ENCODE assay signal across 10 mouse cellular contexts in the genomic region with DNA sequence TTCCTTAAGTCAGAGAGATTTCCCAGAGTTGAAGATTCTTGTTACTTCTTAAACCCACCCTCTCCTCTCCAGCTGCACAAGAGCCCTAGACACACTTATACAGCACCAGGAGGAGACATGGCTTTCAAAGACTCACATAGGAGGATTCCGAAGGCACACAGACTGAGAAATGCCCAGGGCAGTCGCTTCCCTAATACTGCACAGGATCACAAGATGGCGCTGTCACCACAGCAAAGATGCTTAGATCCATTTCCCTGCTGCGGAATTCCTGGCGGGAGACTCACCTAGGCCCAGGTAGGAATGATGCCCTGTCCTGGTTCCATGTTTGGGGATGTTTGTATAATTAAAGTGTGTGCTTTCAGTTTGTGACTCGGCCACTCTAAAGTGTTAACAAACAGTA. TPM values are rescaled to one million over a fixed set of nuclear protein-coding genes. Genes with fewer than 3 reads are reported as not detected.
DNase-seq lines count a peak whose midpoint lies in the region; ATAC-seq and TF ChIP-seq lines count a peak whose summit lies in the region.
"Had no signal": no experiment of that assay in that cellular context is flagged by ENCODE, and none has a peak within 500 bp of the region (broad histone marks: within the 10 kb centered on the region; RNA-seq: fewer than 3 reads in every experiment).

No protein-coding gene starts in this region.

- H3K4me1 ChIP-seq in heart, adult 2 months (ENCODE audit: control insufficient read depth, insufficient read depth, low read length), result no peaks in the 10 kb centered on the region
- H3K4me1 ChIP-seq in heart, embryonic 10.5 days, result no peaks in the 10 kb centered on the region
- no peaks in the 10 kb centered on the region for H3K4me1 ChIP-seq in embryonic fibroblast, embryonic 13.5 days (ENCODE audit: control insufficient read depth, insufficient read depth, low read length)
- no peaks in the 10 kb centered on the region for H3K4me1 ChIP-seq in intestine, postnatal 0 days (replicated peaks; ENCODE audit: control insufficient read depth, insufficient read depth, low read length)
- H3K4me1 ChIP-seq in limb, embryonic 11.5 days (ENCODE audit: control insufficient read depth, insufficient read depth, low read length), result no peaks in the 10 kb centered on the region
- H3K4me1 ChIP-seq in neural tube, embryonic 14.5 days (ENCODE audit: control insufficient read depth, insufficient read depth, low read length), result no peaks in the 10 kb centered on the region

- H3K27ac ChIP-seq in heart, adult 2 months, result no peak overlapping the region
- H3K27ac ChIP-seq in heart, embryonic 10.5 days, result no peak overlapping the region
- H3K27ac ChIP-seq in embryonic fibroblast, embryonic 13.5 days (ENCODE audit: insufficient read depth, low read length), result no peak overlapping the region
- H3K27ac ChIP-seq in intestine, postnatal 0 days (ENCODE audit: low read depth, low read length), result no peak overlapping the region
- H3K27ac ChIP-seq in limb, embryonic 11.5 days (replicated peaks; ENCODE audit: low read depth, low read length), result no peak overlapping the region
- H3K27ac ChIP-seq in neural tube, embryonic 14.5 days (ENCODE audit: low read depth, low read length), result no peak overlapping the region

- peak; percentile 19 to 49 for DNase-seq in heart, adult 2 months
- no peak for DNase-seq in heart, embryonic 10.5 days (ENCODE audit: low spot score)
- peak; percentile 54 for DNase-seq in adrenal gland, postnatal 25 days
- peak; percentile 77 for DNase-seq in limb, embryonic 11.5 days (ENCODE audit: low spot score)

- TF ChIP-seq CTCF in heart, adult 2 months (IDR thresholded peaks at IDR 0.05), result peak; percentile 77
- TF ChIP-seq CTCF in embryonic fibroblast, embryonic 13.5 days (IDR thresholded peaks at IDR 0.05; ENCODE audit: borderline replicate concordance, insufficient read depth, low read length), result peak; percentile 74; the same call in 1 of the 2 replicates
- TF ChIP-seq CTCF in intestine, postnatal 0 days (IDR thresholded peaks at IDR 0.05; ENCODE audit: low read depth), result peak; percentile 90

- 21% methylated on average over 6 of the region's 6 CpGs for WGBS in heart, adult 2 months
- 20% methylated on average over 6 of the region's 6 CpGs for WGBS in heart, embryonic 10.5 days
- 11% methylated on average over 6 of the region's 6 CpGs for WGBS in intestine, postnatal 0 days
- WGBS in limb, embryonic 11.5 days, result 19% methylated on average over 6 of the region's 6 CpGs
- 14% methylated on average over 6 of the region's 6 CpGs for WGBS in neural tube, embryonic 14.5 days

- H3K4me3 ChIP-seq in heart, adult 2 months, result no peak overlapping the region
- H3K4me3 ChIP-seq in heart, embryonic 10.5 days, result no peak overlapping the region
- H3K4me3 ChIP-seq in embryonic fibroblast, embryonic 13.5 days (ENCODE audit: insufficient read depth, low read length), result no peak overlapping the region
- H3K4me3 ChIP-seq in intestine, postnatal 0 days (ENCODE audit: low read depth, low read length), result no peak overlapping the region
- no peak overlapping the region for H3K4me3 ChIP-seq in limb, embryonic 11.5 days (ENCODE audit: low read depth, low read length)
- no peak overlapping the region for H3K4me3 ChIP-seq in neural tube, embryonic 14.5 days (ENCODE audit: low read depth, low read length)

- no peaks in the 10 kb centered on the region for H3K79me2 ChIP-seq in heart, adult 2 months (replicated peaks; ENCODE audit: control insufficient read depth, insufficient read depth, low read length)

- TF ChIP-seq POLR2A in heart, adult 2 months (IDR thresholded peaks at IDR 0.05; ENCODE audit: insufficient read depth, low read depth, low read length), result no peak
- no peak for TF ChIP-seq POLR2A in embryonic fibroblast, embryonic 13.5 days (IDR thresholded peaks at IDR 0.05; ENCODE audit: low read depth, low read length)

- TF ChIP-seq EP300 in heart, adult 2 months (IDR thresholded peaks at IDR 0.05; ENCODE audit: insufficient read depth, low read depth, low read length), result no peak

- H3K27me3 ChIP-seq in heart, adult 2 months (ENCODE audit: control insufficient read depth, insufficient read depth, low read length), result no peaks in the 10 kb centered on the region
- peaks cover 17% of the 10 kb centered on the region; the same call in 1 of the 2 replicates for H3K27me3 ChIP-seq in heart, embryonic 10.5 days (ENCODE audit: insufficient read depth, poor library complexity, severe bottlenecking)
- H3K27me3 ChIP-seq in intestine, postnatal 0 days (replicated peaks; ENCODE audit: control insufficient read depth, insufficient read depth, low read length), result no peaks in the 10 kb centered on the region
- no peaks in the 10 kb centered on the region for H3K27me3 ChIP-seq in limb, embryonic 11.5 days (ENCODE audit: control insufficient read depth, insufficient read depth, low read length)
- H3K27me3 ChIP-seq in neural tube, embryonic 14.5 days (ENCODE audit: control insufficient read depth, insufficient read depth, low read length), result no peaks in the 10 kb centered on the region
- H3K27me3 ChIP-seq: CH12.LX had no signal

- no peak overlapping the region for H3K4me2 ChIP-seq in intestine, postnatal 0 days (replicated peaks; ENCODE audit: low read depth)
- H3K4me2 ChIP-seq in limb, embryonic 11.5 days (ENCODE audit: low read depth, severe bottlenecking), result no peak overlapping the region
- no peak overlapping the region for H3K4me2 ChIP-seq in neural tube, embryonic 14.5 days (ENCODE audit: low read depth, low read length)

- intact Hi-C loops in heart, adult 2 months (cut with DNase I), result loop anchor here (1.0 to 5.0 kb wide), 4 partner anchors 894 to 1259 kb away; no protein-coding TSS in a partner anchor

- no peaks in the 10 kb centered on the region; the same call in 1 of the 2 replicates for H3K9me3 ChIP-seq in heart, embryonic 10.5 days
- no peaks in the 10 kb centered on the region for H3K9me3 ChIP-seq in intestine, postnatal 0 days (ENCODE audit: control insufficient read depth)
- H3K9me3 ChIP-seq in limb, embryonic 11.5 days (ENCODE audit: control insufficient read depth, low read length), result no peaks in the 10 kb centered on the region
- H3K9me3 ChIP-seq in neural tube, embryonic 14.5 days (ENCODE audit: control insufficient read depth, low read length), result no peaks in the 10 kb centered on the region

- ATAC-seq in intestine, postnatal 0 days, result peak; percentile 53; the same call in 1 of the 2 replicates
- no peak for ATAC-seq in limb, embryonic 11.5 days (ENCODE audit: insufficient number of reproducible peaks, low FRiP score, low TSS enrichment, low read depth)
- ATAC-seq in neural tube, embryonic 14.5 days (ENCODE audit: low read depth), result peak; percentile 72; the same call in 1 of the 2 replicates
- ATAC-seq in megakaryocyte-erythroid progenitor cell, adult 5-6 weeks (replicated peaks; ENCODE audit: low FRiP score, low TSS enrichment, poor library complexity, severe bottlenecking), result no peak

- H3K9ac ChIP-seq in heart, adult 2 months (ENCODE audit: low read depth, low read length), result no peak overlapping the region
- H3K9ac ChIP-seq in intestine, postnatal 0 days (ENCODE audit: low read depth, low read length), result no peak overlapping the region
- no peak overlapping the region for H3K9ac ChIP-seq in limb, embryonic 11.5 days (ENCODE audit: low read length)
- H3K9ac ChIP-seq in neural tube, embryonic 14.5 days (replicated peaks; ENCODE audit: low read depth, low read length), result no peak overlapping the region

- no peaks in the 10 kb centered on the region for H3K36me3 ChIP-seq in heart, adult 2 months (ENCODE audit: control insufficient read depth, insufficient read depth, low read length)
- H3K36me3 ChIP-seq in heart, embryonic 10.5 days, result no peaks in the 10 kb centered on the region
- H3K36me3 ChIP-seq in intestine, postnatal 0 days (ENCODE audit: control insufficient read depth, insufficient read depth), result no peaks in the 10 kb centered on the region; the same call in 1 of the 2 replicates
- no peaks in the 10 kb centered on the region for H3K36me3 ChIP-seq in limb, embryonic 11.5 days (ENCODE audit: control insufficient read depth, insufficient read depth, low read length)
- no peaks in the 10 kb centered on the region for H3K36me3 ChIP-seq in neural tube, embryonic 14.5 days (ENCODE audit: control insufficient read depth, insufficient read depth, low read length)

RNA-seq across cellular contexts. Expression of gene Themis3, which starts 16.4 kb away (rescaled TPM):
- not detected for total RNA-seq in heart, adult 2 months (2021)
- polyA plus RNA-seq in heart, adult 2 months (2012; rRNA removed), result not detected in 2 replicates
- polyA plus RNA-seq in heart, embryonic 10.5 days (2016; fragmentation: Nextera tagmentation; extraction: Ambion mirVana), result not detected in 2 replicates
- not detected in 2 replicates for total RNA-seq in adrenal gland, postnatal 25 days (2021)
- not detected in 2 replicates for polyA plus RNA-seq in embryonic fibroblast, embryonic 13.5 days (2011; ENCODE audit: insufficient read length, low read depth, missing spikeins)
- 25.7 and 30.6 TPM in 2 replicates for polyA plus RNA-seq in intestine, postnatal 0 days (2015; fragmentation: Nextera tagmentation; extraction: Ambion mirVana)
- polyA plus RNA-seq in limb, embryonic 11.5 days (2014; fragmentation: Nextera tagmentation; extraction: Ambion mirVana), result not detected in 2 replicates
- polyA plus RNA-seq in neural tube, embryonic 14.5 days (2014; fragmentation: Nextera tagmentation; extraction: Ambion mirVana), result not detected in 2 replicates
- total RNA-seq in megakaryocyte-erythroid progenitor cell, adult 5-6 weeks (2014; fragmentation: Nextera tagmentation), result not detected in 2 replicates
- not detected in 2 replicates for total RNA-seq in megakaryocyte-erythroid progenitor cell, adult 5-6 weeks (2017)
- total RNA-seq: CH12.LX; hematopoietic stem cell, adult 5-6 weeks had no signal

RNA-seq across cellular contexts. Expression of gene Rab12, which starts 58.5 kb away (rescaled TPM):
- 100 to 1,000 TPM; 206 to 238 TPM for total RNA-seq in heart, adult 2 months (2021)
- 79.7 and 140 TPM in 2 replicates for polyA plus RNA-seq in heart, adult 2 months (2012; rRNA removed)
- 41.4 and 46.3 TPM in 2 replicates for polyA plus RNA-seq in heart, embryonic 10.5 days (2016; fragmentation: Nextera tagmentation; extraction: Ambion mirVana)
- 84.6 and 98.9 TPM in 2 replicates for total RNA-seq in adrenal gland, postnatal 25 days (2021)
- 112 and 129 TPM in 2 replicates for polyA plus RNA-seq in embryonic fibroblast, embryonic 13.5 days (2011; ENCODE audit: insufficient read length, low read depth, missing spikeins)
- 20.1 and 21.5 TPM in 2 replicates for polyA plus RNA-seq in intestine, postnatal 0 days (2015; fragmentation: Nextera tagmentation; extraction: Ambion mirVana)
- 38.1 and 41.4 TPM in 2 replicates for polyA plus RNA-seq in limb, embryonic 11.5 days (2014; fragmentation: Nextera tagmentation; extraction: Ambion mirVana)
- 87.2 and 100 TPM in 2 replicates for polyA plus RNA-seq in neural tube, embryonic 14.5 days (2014; fragmentation: Nextera tagmentation; extraction: Ambion mirVana)
- 15.3 and 24.4 TPM in 2 replicates for total RNA-seq in megakaryocyte-erythroid progenitor cell, adult 5-6 weeks (2014; fragmentation: Nextera tagmentation)
- total RNA-seq in megakaryocyte-erythroid progenitor cell, adult 5-6 weeks (2017), result 21.4 and 22.4 TPM in 2 replicates

Comparison
In these comparisons a context has a peak if more than half of its experiments do, and no peak if none do; other contexts are left out.
1. ATAC-seq: peak in intestine, postnatal 0 days (single experiment) and neural tube, embryonic 14.5 days (single experiment); none in limb, embryonic 11.5 days (single experiment) and megakaryocyte-erythroid progenitor cell, adult 5-6 weeks (single experiment).
2. RNA of gene Themis3, which starts 16.4 kb away (polyA plus RNA-seq): 25.7 to 30.6 TPM in intestine, postnatal 0 days; not detected in neural tube, embryonic 14.5 days, not detected in heart, adult 2 months, not detected in heart, embryonic 10.5 days, not detected in embryonic fibroblast, embryonic 13.5 days and not detected in limb, embryonic 11.5 days; every median in the first group is over 10 times any median in the second.
3. Peak in every context shown above with its lines, with median percentiles within 50 percentile points of each other: CTCF ChIP-seq.